Mouse (Mus musculus) cerebellum, adult 11 months (tissue): ENCODE measurements around the gene Drosha.
A peak's percentile ranks its signal among the peaks of the same experiment; 100 is the strongest.
"Not testable (repeated sequence)": the region's sequence is repeated elsewhere in the genome, so short reads cannot be mapped to it uniquely, and the experiment has no call there.

Experiments
- DNase-seq: peaks from one replicate; pipeline ENCODE4 v3.0.0; 2022

The Drosha gene

GRCm38 (mm10) chr15:12824197-12824952 lies at the start of gene Drosha, which contains the start of gene 6030458C11Rik:
Gene Drosha, plus strand, starts transcription at chr15:12824815.
Gene 6030458C11Rik, minus strand, starts transcription at chr15:12824649.
- peak; percentile 97 for DNase-seq

GRCm38 (mm10) chr15:12781296-12781695 lies 43.3 kb upstream of the Drosha start:
- DNase-seq = no peak

GRCm38 (mm10) chr15:12781729-12782326 lies 42.8 kb upstream of the Drosha start:
- DNase-seq = no peak

GRCm38 (mm10) chr15:12788536-12788935 lies 36.1 kb upstream of the Drosha start:
- no peak for DNase-seq

- DNase-seq = no peak
These were observed 35.2 kb upstream of the Drosha start for GRCm38 (mm10) chr15:12789406-12789867.

- no peak for DNase-seq
These were observed 30.3 kb upstream of the Drosha start for GRCm38 (mm10) chr15:12794311-12794710.

- peak; percentile 41 for DNase-seq
These were observed 29.1 kb upstream of the Drosha start for GRCm38 (mm10) chr15:12795457-12795894.

GRCm38 (mm10) chr15:12795909-12796470 lies 28.6 kb upstream of the Drosha start:
- no peak for DNase-seq

- DNase-seq = no peak
These were observed 26.6 kb upstream of the Drosha start for GRCm38 (mm10) chr15:12798043-12798442.

- no peak for DNase-seq
These were observed 24.0 kb upstream of the Drosha start for GRCm38 (mm10) chr15:12800405-12801141.

- DNase-seq = not testable (repeated sequence)
These were observed 23.5 kb upstream of the Drosha start for GRCm38 (mm10) chr15:12801142-12801506.

- no peak for DNase-seq
These were observed 19.5 kb upstream of the Drosha start for GRCm38 (mm10) chr15:12805071-12805470.

GRCm38 (mm10) chr15:12807088-12807487 lies 17.5 kb upstream of the Drosha start:
- DNase-seq = no peak

- no peak for DNase-seq
These were observed 15.3 kb upstream of the Drosha start for GRCm38 (mm10) chr15:12809305-12809704.

GRCm38 (mm10) chr15:12812646-12813045 lies 12.0 kb upstream of the Drosha start:
- DNase-seq = no peak

- DNase-seq = no peak
These were observed 7.0 kb upstream of the Drosha start for GRCm38 (mm10) chr15:12817592-12817991.

- no peak for DNase-seq
These were observed 1.9 kb upstream of the Drosha start for GRCm38 (mm10) chr15:12822416-12823395.

GRCm38 (mm10) chr15:12823455-12824119 lies 1.0 kb upstream of the Drosha start:
- no peak for DNase-seq

GRCm38 (mm10) chr15:12824965-12825364 lies 350 bp downstream of the Drosha start:
- DNase-seq = no peak

GRCm38 (mm10) chr15:12825408-12825807 lies 793 bp downstream of the Drosha start:
- no peak for DNase-seq

GRCm38 (mm10) chr15:12829878-12830277 lies 5.3 kb downstream of the Drosha start:
- DNase-seq = no peak
